Mouse (Mus musculus) right cerebral cortex, adult 18-20 months (tissue): ENCODE data around the gene Fat3.
A peak's percentile ranks its signal among the peaks of the same experiment; 100 is the strongest.

Experiments used
- DNase-seq: peaks from one replicate; pipeline ENCODE4 v3.0.0; 2022; ENCODE audit warnings: mixed read lengths

The Fat3 gene

DNA sequence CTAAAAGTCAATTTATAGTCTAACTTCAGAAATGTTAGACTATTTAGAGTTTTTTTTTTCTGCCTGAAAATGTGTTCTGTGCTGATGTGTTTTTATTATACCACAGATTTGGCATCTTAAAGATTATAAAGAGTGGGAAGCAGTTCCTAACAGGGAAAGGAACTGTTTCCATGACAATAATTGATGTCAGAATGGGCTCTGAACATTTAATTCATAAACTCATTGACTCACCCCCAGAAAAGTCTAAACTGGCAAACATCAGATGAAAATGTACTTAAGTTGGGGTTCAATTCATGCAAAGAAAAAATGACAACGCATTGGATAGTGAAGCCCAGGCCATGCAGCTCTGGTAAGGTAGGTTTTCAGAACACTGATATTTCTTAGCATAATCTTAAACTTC lies 193.3 kb downstream of the Fat3 start:
- DNase-seq: no peak

DNA sequence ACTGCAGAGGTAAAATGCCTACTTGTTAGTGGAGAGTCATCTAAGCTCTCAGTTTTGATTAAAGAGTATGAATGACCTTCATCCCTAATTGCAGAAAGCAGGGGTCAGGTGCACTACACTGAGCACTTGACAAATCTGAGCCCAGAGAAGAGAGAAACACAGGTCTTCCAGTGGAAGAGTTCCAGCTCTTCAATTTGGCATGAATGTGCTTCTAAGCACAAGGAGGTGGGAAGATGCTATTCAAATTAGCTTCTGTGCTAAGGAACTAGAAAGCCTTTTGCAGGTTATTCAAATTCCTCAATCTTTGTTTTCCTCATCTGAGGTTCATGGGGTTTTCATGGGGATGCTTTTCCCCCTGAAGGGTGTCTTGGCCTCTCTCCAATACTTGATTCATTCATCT lies 194.9 kb downstream of the Fat3 start:
- DNase-seq: no peak

DNA sequence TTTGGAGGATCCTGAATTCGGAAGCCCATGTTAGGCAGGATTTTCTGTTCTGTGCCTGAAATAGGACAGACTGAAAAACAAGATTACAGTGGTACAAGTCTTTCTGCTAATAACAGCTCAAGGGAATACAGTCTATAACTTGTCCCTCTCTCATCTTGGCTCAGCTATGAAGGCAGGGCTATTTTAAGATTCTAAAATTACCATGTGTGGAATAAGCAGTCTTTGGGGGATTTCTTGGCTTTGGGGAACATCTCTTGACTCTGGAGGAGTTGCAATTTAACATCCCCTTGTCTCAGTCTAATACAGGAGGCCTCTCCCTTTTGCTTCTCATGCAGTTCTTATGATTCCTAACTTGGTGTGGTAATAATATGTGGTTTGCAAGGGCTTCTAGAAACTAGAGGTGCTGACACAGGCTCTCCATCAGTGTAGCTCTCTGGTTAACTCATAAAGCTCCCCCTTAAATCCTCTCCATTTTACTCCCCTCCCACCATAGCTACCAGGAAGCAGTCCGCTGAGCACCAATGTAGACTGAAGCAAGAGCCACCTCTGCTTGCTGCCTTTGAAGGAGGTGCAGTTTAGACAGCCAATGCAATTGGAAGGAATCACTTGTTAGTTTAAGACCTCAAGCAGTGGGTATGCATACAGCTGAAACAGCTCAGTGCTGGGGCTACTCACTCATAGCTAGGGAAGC lies 195.5 kb downstream of the Fat3 start:
- no peak for DNase-seq

DNA sequence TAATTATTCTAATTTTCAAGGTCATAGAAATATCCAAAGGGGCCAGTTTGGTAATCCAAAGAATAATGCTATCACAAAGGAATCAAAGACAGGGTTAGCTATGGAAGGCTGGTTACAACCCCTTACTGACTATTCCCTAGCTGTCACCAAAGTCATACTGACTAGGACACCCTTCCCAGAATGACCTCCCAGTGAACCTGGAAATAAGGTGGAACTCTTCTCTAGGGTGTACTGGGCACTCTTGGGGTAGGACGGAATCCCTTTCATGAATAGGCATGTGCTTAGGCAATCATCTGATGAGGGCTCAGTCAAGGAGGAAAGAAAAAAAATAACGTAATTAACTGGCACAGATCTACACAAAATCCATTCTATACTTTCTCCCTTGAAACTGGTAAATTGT lies 196.1 kb downstream of the Fat3 start:
- no peak for DNase-seq

DNA sequence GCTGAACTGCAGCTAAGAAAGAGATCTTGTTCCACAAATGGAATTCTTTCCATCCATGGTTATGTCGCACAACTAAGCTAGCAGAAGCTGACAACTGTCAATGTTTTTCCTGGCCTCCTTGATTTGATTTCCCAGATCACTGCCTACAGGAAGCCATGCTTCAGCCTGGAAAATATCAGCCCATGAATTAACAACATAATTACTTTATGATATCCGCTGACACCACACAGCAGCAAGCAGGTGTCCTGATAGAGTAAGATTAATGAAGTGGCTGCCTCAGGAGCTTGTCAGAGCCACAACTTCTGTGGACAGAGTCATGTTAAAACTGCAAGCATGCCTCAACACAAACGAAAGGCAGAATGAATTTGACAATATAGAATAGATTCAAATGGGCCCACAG lies 198.6 kb downstream of the Fat3 start:
- no peak for DNase-seq

DNA sequence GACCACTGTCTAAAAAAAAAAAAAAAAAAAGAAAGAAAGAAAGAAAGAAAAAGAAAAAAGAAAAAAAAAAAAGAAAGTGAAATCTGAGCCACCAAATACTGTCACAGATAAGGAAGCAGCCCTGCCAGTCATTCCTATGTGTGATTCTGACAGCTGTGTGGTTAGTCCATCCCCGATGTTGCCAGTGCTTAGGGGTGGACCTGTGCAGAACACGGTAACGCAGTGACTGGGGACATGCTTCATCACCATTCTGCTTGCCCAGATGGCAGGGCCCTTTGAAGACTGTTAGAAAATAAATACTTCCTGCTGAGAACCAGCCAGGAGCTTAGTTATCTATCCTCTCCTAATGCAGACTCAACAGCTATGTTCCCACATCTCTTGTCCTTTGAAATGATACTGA lies 203.2 kb downstream of the Fat3 start:
- DNase-seq: no peak

DNA sequence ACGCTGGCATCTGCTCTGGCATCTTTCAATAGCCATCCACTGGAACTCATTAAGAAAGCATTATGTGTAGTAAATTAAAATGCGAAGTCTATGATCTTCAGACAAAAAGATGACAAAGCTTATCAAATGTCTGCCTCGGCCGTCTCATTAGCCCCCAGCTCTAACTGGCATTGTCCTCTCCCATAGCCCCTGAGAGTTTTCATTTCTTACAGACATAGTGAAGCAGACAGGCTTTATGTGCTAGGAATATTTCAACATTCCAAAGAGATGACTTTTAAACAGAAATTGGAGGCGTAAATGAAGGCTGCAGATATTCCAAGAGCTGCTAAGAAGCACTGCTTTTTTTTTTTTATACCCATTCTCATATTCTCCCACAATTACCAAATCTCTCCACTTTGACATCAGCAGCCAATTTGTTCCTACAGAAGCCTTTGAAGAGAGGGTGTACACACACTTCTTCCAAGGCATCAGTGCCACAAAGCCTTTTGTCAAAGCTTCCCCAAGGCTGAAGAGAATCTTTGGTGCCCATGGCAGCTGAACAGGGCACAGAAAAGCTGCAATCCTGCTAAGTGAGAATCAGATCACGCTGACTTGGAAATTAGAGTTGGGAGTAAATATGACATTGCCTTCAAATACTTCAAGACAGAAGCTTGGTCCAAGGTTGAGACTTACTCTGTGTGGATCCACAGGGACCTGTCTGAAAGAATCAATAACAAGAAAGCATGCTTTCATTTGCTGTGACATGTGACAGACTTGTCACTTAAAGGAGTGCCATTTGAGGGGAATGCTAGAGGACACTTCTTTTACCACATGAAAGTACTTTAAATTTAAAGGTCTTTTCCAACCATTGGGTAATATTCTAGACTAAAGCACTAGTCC lies 206.9 kb downstream of the Fat3 start:
- no peak for DNase-seq

DNA sequence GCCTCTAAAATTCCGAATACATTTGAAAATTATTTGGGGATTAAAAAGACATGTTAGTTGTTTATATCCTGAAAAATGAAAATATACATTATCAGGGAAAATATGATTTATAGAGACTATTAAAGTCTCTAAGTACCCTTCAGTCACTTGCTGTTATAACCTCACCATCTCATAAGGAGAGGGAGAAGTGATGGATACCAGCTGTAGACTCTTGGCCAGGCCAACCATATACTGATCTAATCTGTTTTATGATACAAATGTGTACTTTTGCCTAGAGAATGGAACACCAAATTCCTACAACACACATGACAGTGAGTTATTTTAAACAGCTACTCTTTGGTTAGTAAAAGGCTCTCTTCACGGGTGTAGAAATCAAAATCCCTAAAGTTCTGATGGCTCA lies 208.6 kb downstream of the Fat3 start:
- no peak for DNase-seq

DNA sequence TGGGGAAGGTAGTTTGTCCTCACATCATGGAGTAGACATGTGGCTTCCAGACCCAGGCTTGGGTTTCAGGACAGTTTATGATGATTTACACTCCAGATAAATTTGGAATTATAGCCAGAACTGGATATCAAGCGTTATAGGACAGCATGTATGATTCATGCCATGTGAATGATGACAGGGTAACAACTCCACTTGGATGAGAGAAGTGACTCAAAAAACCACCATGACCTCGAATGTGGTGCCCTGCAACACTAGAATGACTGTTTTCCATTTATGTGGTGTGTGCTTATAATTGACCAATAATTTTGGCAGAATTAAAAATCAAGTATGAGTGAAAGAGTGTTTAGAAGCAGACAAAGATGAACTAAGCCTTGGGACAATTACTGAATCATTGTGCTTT lies 210.2 kb downstream of the Fat3 start:
- DNase-seq: no peak

DNA sequence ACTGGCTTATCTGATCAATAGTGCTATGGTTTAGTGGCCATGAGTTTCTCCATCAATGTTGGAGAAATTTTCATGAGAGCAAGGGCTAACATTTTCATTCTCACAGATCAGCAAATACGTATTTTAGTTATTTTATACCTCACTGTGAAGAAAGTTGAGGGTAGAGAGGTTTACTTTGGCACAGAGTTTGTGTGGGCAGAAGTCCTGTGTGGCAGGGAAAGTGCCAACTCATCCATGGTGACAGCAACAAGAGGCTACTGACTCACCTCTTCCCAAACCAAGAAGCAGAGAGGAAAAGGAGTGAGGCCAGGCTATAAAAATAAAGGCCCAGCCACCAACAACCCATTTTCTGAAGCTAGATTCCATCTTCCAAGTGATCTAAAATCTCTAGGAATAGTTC lies 218.1 kb downstream of the Fat3 start:
- DNase-seq: no peak

DNA sequence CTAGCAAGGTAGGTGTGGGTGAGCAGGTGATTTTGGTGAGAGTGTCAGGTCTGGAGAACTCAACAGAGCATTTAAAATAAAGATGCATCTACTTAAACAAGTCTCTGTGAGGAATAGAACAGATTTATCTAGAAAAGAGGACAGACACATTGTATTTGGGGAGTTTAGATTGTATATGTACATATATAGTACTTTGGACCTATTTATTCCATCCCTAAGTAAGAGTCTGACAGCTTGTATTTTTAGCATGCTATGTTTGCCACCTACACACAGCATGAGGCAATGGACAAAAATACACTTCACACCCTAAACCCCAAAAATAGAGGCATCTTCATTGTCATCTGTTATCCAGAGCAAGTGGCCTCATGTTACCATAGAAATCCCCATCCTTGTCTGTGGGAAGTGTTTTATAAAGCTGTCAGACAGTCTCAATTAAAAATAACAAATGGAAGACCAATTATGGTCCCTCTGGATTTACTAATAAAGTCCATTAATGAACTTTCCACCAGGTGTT lies 218.7 kb downstream of the Fat3 start:
- DNase-seq: peak; percentile 43

DNA sequence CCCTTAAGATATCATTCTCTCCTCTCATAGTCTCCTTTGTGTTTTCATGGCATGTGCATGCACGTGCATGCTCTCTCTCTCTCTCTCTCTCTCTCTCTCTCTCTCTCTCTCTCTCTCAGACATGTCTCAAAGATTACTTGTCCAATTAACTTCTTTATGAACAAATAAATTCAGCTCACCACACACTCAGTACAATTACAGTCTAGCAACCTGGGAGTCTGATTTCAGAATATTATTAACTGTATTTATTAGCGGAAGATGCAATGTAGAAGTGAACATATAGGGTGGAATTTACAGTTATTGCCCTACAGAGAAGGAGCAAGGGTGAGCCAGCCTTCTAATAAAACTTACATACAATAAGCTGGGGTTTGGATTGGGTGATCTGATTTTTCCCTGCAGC lies 225.5 kb downstream of the Fat3 start:
- no peak for DNase-seq

DNA sequence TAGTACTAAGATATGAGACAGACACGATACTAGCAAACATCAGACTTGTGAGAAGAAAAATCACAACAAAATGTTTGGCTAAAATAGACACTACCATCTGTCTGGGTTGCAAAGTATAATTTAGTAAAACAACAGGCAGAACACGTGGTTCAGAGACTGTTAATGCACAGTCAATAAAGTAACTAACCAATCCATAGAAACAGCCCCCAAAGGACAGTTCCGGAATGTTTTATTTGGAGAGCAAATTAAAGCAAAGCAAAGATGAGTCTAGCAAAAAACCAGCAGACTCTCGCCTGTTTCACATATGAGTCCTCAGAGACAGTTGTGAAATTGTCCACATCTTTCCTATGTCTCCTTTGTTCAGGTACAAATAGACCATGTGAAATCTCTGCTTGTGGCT lies 227.0 kb downstream of the Fat3 start:
- no peak for DNase-seq

DNA sequence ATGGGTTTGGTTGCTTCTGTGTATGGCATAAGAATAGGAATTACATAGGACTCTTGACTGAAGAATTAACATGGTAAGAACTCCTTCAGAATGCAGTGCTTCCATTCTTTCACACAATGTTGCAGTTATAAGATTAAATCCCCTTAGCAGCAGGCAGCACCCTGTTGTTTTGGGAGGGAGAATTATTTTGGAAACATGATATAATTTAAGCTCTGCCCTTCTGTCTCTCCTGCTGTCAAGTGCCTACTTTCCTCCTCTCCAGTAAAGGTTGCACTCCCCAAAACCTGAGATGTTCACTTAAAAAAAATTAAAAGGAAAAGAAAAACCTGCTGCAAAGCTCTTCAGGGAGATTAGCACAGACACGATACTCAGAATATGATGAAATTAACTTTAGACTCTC lies 228.3 kb downstream of the Fat3 start:
- no peak for DNase-seq

DNA sequence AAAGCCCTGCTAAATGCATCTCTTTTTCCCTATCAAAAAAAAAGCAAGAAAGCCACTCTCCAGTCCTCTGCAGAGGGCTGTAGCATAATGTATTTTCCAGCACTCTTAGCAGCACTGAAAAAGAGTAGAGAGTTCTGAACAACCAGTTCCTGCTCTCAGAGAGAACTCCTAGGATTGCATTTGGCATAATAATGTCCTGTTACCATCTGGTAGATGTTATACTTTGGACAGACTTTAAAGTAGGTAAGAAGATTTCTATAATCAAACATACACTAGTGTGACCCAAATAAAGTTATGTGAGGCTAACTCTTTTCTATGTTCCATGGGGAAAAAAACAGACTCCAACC lies 230.3 kb downstream of the Fat3 start:
- no peak for DNase-seq

DNA sequence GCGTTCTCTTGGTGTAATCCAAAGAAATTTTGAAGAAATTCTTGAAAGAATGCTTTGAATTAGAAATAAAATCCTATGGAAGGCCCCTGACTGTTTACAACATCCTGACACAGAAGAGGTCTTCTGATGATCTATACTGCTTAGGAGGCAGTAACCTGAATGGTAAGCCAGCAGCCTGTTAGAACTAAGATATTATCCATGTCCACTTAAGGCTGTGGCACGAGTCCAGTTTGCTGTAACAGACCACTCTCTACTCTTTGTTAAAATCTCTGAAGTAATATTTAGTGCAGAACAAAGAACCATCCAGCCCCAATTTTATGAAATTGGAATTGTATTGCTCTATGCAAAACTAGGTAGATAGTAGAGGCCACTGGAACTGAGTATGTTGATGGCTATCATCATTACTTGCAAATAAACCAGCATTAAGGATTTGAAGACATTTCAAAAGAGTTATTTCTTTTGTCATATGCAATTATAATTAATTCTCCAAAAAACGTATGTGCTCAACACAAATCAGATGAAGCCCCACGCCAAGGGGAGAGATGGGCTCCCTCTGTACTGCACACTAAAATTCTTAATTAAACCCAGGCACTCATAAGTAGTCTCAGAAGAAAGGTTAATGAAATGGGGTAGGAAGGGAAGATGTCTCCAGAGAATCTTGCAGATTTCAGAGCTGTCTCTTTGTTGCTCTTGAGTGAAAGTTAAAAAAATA lies 230.9 kb downstream of the Fat3 start:
- no peak for DNase-seq

DNA sequence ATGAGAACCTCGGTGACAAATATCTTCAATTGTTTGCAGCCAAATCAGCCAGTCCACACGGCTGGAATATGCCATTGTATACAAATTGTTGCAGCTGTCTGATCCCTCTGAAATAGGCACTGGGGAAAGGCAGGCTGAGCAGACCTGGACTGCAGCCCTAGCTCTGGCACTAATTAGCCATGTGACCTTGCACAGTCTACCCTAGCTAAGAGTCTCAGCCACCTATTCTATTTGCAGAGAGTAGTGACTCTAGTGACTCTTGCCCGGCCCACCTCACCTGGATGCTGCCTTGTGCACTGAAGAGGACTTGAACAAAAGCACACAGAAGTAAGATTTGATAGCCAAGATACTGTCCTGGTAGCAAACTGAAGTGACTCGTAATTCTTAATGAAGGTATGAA lies 235.6 kb downstream of the Fat3 start:
- no peak for DNase-seq

DNA sequence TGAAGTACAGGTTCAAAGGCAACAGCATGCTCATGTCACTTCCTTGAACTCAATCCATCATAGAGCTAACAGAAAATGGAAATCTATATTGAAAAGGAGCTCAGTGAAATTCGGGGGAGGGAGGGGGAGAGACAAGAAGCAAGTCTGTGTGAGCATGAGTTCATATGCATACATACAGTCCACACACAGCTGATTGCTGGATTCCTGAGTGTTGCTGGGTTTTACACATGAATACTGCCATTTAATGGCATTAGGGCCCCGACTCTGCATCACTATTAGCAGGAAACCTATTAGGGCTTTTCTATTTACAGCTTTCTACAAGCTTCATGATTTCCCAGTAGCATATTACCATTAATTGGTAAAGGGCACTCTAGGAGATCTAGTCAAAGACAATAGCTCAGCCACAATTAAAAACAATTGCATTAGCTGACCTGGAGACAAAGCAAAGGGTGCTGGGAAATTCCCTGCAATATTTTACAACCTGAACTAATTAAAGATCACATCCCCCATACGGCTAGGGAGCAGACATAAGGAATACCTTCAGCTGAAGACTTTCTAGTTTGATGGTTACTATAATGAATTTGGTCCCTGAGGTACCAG lies 243.7 kb downstream of the Fat3 start:
- DNase-seq: no peak

DNA sequence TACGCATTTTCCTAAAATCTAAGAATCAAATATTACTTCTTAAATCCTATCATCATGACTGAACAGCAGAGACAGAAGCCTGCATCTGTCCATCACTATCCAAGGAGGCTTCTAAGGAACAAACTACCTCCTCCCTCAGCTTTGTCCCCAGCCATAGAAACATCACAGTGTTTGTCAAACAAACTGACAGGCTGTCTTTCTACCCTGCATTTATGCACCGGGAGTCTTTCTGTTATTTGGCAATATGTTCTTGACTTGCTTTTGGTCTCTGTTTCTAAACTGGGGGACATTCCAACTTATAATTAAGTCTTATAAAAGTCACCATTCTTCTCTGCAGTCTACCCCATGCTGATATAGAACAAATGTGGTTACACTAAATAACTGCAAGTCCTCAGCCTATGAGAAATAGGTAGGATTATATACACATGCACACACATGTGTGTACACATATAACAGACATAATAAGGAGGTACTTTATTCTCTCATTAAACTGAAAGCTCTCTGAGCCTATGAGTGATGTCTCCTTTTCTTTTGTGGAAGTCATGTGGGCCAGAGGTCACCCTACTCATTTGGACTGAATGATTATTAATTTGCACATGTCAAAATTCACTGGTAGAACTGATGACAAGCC lies 244.4 kb downstream of the Fat3 start:
- no peak for DNase-seq

DNA sequence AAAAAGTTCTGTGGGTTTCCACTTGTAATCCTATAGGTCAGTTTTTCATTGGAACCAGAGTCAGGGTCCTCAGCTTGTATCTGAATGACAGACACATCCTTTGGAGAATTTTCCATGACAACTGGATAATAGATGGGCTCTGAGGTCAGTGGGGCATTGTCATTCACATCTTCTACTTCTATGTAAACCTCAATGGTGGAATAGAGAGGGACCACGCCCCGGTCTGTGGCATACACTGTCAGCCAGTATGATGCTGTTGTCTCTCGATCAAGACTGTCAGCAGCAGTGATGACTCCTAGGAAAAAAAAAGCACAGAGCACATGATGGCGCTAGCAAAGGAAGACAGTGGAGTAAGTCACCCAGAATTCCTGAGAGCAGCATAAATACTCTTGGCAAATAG lies 254.3 kb downstream of the Fat3 start:
- DNase-seq: no peak

DNA sequence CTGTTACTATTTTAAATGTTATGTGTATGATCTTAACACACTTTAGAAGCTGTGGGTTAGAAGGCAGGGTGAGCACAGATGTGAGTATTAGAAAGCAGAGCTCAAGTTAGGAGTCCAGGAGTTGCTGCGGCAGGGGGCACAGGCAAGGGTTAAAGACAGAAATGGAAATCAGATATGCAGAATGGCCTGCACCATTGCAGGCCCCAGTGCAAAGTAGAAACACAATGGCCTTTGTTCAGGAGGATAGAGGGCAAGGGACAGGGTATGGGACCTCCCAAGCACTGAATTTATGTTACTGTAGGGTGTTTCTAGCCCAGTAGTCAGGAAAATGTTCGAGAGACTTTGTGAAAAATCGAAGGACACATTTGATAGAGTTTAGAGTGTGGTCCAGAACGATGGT lies 269.5 kb downstream of the Fat3 start:
- no peak for DNase-seq

DNA sequence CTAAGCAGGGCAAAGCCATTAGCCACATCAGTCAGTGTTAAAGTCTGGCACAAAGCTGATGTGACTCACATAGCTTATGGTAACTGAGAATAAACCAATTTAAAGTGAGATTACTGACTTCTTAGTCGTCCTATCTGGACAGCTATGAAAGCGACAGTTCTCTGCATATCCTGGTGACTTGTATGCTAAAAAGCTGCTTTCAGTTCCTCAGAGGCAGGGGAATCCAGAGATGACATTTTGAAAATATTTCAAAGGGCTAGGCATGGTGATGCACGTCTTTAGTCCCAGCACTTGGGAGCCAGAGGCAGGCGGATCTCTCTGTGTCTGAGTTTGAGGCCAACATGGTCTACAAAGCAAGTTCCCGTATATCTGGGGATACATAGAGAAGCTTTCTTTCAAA lies 272.2 kb downstream of the Fat3 start:
- no peak for DNase-seq

DNA sequence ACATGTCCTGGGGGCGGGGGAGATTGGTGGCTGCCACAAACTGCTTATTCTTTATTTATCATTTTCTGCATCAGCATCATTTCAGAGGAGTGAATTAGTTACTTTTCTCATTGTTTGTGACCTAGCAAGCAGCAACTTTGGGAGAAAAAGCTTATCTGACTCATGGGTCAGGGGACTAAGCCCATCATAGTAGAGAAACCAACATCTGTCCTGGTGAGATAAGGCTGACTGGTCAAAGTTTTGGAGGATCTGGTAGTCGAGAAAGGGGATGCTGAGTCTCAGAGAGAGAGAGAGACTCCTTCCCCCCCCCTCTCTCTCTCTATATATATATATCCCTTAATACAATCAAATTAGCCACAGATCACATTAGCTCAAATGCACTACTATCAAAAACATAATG lies 273.7 kb downstream of the Fat3 start:
- no peak for DNase-seq
